Mouse (Mus musculus): ENCODE data around the gene Cracr2b. TPM values are rescaled to one million over a fixed set of nuclear protein-coding genes. Genes with fewer than 3 reads are reported as not detected.

Gene Cracr2b
- polyA plus RNA-seq, 1 experiment from 2014 or later, result 3.9 TPM

DNA sequence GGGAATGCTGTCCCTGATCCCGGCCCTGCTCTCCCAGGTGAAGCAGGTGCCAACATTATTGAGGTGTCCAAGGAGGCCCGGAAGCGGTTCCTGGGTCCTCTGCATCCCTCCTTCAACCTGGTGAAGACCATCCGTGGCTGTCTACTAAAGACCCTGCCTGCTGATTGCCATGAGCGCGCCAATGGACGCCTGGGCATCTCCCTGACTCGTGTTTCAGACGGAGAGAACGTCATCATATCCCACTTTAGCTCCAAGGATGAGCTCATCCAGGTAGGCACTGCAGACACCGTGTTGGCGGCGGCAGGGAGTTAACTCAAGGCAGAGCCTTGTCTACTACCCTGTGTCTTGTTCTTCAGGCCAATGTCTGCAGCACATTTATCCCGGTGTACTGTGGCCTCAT is 3.7 kb upstream of the Cracr2b start:
- Histone ChIP-seq H3K9ac (no peak overlapping the region), H3K4me2 (no peak overlapping the region), H3K27me3 (peaks cover 36% of the 10 kb centered on the region), H3K9me3 (replicated peaks) (no peaks in the 10 kb centered on the region), H3K27ac (replicated peaks) (no peak overlapping the region), H3K4me1 (replicated peaks) (peaks cover 54% of the 10 kb centered on the region), H3K4me3 (replicated peaks) (no peak overlapping the region), H3K36me3 (replicated peaks) (peaks cover 13% of the 10 kb centered on the region)
- WGBS (ENCODE audit: insufficient replicate concordance), result 82% methylated on average over 14 of the region's 14 CpGs
- no peak for ATAC-seq (ENCODE audit: insufficient read depth)

DNA sequence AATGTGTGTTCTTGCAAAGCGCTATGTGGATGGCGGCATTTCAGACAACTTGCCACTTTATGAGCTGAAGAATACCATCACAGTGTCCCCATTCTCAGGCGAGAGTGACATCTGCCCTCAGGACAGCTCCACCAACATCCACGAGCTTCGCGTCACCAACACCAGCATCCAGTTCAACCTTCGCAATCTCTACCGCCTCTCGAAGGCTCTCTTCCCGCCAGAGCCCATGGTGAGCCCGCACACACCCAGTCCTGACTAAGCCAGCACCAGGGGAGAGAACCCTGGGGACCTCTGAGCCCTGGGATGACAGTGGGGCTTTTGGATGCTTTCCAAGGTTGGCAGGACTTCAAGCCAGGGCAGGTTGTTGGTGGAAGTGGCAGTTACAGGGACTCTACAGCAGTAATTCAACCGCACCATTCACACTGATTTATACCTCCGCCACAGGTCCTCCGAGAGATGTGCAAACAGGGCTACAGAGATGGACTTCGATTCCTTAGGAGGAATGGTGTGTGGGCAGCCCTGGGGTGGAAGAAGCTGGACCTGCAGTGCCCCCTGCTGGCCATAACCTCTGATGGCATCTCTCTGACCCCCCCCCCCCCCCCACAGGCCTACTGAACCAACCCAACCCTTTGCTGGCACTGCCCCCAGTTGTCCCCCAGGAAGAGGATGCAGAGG is 2.8 kb upstream of the Cracr2b start:
- Histone ChIP-seq H3K4me3 (replicated peaks) (no peak overlapping the region), H3K36me3 (replicated peaks) (peaks cover 12% of the 10 kb centered on the region; the same call in 1 of the 2 replicates), H3K27me3 (peaks cover 45% of the 10 kb centered on the region), H3K4me1 (replicated peaks) (peaks cover 55% of the 10 kb centered on the region), H3K4me2 (no peak overlapping the region), H3K9ac (no peak overlapping the region), H3K9me3 (replicated peaks) (no peaks in the 10 kb centered on the region), H3K27ac (replicated peaks) (no peak overlapping the region)
- no peak for ATAC-seq (ENCODE audit: insufficient read depth)
- WGBS (ENCODE audit: insufficient replicate concordance), result 77% methylated on average over 15 of the region's 15 CpGs

- Histone ChIP-seq H3K4me3 (replicated peaks) (no peak overlapping the region), H3K27ac (replicated peaks) (no peak overlapping the region), H3K9ac (no peak overlapping the region), H3K4me2 (no peak overlapping the region), H3K4me1 (replicated peaks) (peaks cover 52% of the 10 kb centered on the region), H3K27me3 (peaks cover 50% of the 10 kb centered on the region), H3K9me3 (replicated peaks) (no peaks in the 10 kb centered on the region), H3K36me3 (replicated peaks) (peaks cover 12% of the 10 kb centered on the region; the same call in 1 of the 2 replicates)
- whole genome bisulfite sequencing (ENCODE audit: insufficient replicate concordance), result 88% methylated on average over 11 of the region's 11 CpGs
- no peak for ATAC-seq (ENCODE audit: insufficient read depth)
Observed at GRCm38 (mm10) chr7:141458661-141459060, 2.2 kb upstream of the Cracr2b start.

DNA sequence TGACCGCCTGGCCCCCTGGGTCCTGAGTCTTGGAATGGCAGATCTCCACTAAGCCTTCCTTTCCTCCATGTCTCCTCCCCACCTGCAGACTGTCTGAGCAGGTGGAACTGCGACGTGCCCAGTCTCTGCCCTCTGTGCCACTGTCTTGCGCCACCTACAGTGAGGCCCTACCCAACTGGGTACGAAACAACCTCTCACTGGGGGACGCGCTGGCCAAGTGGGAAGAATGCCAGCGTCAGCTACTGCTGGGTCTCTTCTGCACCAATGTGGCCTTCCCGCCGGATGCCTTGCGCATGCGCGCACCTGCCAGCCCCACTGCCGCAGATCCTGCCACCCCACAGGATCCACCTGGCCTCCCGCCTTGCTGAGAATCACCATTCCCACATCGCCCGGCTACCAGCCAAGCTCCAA is 1.6 kb upstream of the Cracr2b start:
- Histone ChIP-seq H3K4me1 (replicated peaks) (peaks cover 50% of the 10 kb centered on the region), H3K4me2 (no peak overlapping the region), H3K9ac (no peak overlapping the region), H3K36me3 (replicated peaks) (peaks cover 12% of the 10 kb centered on the region; the same call in 1 of the 2 replicates), H3K27ac (replicated peaks) (no peak overlapping the region), H3K27me3 (peaks cover 57% of the 10 kb centered on the region), H3K9me3 (replicated peaks) (no peaks in the 10 kb centered on the region), H3K4me3 (replicated peaks) (no peak overlapping the region)
- ATAC-seq (ENCODE audit: insufficient read depth), result no peak
- 84% methylated on average over 17 of the region's 17 CpGs for WGBS (ENCODE audit: insufficient replicate concordance)

DNA sequence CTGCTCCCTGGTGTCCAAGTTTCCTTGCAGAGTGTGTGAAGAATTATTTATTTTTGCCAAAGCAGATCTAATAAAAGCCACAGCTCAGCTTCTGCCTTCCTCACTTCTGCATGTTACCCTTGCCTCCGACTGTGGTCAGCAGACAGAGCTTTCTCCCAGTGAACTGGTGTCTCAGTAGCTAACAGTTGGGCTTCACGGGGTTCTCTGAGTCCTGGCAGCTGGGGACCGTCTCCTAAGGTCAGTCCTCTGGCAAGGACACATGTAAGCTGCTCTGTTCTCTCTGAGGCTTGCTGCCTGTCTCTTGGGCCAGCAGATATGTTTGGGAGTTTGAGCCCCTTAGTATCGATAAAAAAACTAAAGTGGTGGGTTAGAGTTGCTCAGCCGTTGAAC is 898 bp upstream of the Cracr2b start:
- ATAC-seq (ENCODE audit: insufficient read depth), result no peak
- peaks cover 50% of the 10 kb centered on the region for H3K4me1 ChIP-seq (replicated peaks)
- no peak overlapping the region for H3K27ac ChIP-seq (replicated peaks)
- no peaks in the 10 kb centered on the region for H3K9me3 ChIP-seq (replicated peaks)
- H3K36me3 ChIP-seq (replicated peaks), result peaks cover 12% of the 10 kb centered on the region; the same call in 1 of the 2 replicates
- H3K4me3 ChIP-seq (replicated peaks), result no peak overlapping the region
- peaks cover 63% of the 10 kb centered on the region for H3K27me3 ChIP-seq
- no peak overlapping the region for H3K4me2 ChIP-seq
- no peak overlapping the region for H3K9ac ChIP-seq
- 59% methylated on average over 5 of the region's 5 CpGs for WGBS (ENCODE audit: insufficient replicate concordance)

- Histone ChIP-seq H3K4me1 (replicated peaks) (peaks cover 49% of the 10 kb centered on the region), H3K27ac (replicated peaks) (no peak overlapping the region), H3K9ac (peak overlapping the region; percentile 40; the same call in 1 of the 2 replicates), H3K9me3 (replicated peaks) (no peaks in the 10 kb centered on the region), H3K4me3 (replicated peaks) (peak overlapping the region; percentile 50), H3K27me3 (peaks cover 81% of the 10 kb centered on the region), H3K36me3 (replicated peaks) (peaks cover 12% of the 10 kb centered on the region; the same call in 1 of the 2 replicates), H3K4me2 (peak overlapping the region; percentile 66)
- ATAC-seq (ENCODE audit: insufficient read depth), result no peak
- 3% methylated on average over 54 of the region's 59 CpGs for WGBS (ENCODE audit: insufficient replicate concordance)
Observed at GRCm38 (mm10) chr7:141461521-141462332, 833 bp downstream of the Cracr2b start.

DNA sequence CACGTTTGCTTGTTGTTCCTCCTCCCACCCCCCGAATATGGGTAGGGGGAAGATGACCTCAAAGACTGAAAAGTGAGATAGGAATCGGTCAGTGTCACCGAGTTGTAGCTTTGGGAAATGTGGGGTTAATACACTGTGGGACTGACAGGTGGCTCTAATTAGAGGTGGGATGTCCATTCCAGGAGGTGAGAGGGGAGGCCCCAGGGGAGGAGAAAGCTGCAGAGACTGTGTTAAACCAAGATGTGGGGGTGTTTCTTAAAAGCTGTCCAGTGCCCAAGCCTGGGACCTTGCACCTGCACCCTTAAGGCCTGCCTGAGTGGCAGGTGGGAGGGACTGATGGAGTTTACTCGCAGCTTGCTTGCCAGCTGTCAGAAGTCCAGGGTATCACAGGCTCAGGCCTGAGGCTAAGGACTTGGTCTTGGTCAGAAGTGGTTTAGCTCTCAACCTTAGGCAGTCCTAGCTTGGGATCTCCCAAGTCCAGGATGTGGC is 1.5 kb downstream of the Cracr2b start:
- peaks cover 84% of the 10 kb centered on the region for H3K27me3 ChIP-seq
- WGBS (ENCODE audit: insufficient replicate concordance), result 16% methylated on average over 5 of the region's 5 CpGs
- peaks cover 51% of the 10 kb centered on the region for H3K4me1 ChIP-seq (replicated peaks)
- peak overlapping the region; percentile 66 for H3K4me2 ChIP-seq
- H3K4me3 ChIP-seq (replicated peaks), result peak overlapping the region; percentile 50
- ATAC-seq (ENCODE audit: insufficient read depth), result no peak
- no peak overlapping the region; the same call in 1 of the 2 replicates for H3K9ac ChIP-seq
- peaks cover 12% of the 10 kb centered on the region; the same call in 1 of the 2 replicates for H3K36me3 ChIP-seq (replicated peaks)
- no peaks in the 10 kb centered on the region for H3K9me3 ChIP-seq (replicated peaks)
- 0 out of 2 replicates have a peak overlapping the region, but pooled peaks have one; percentile 6 for H3K27ac ChIP-seq (replicated peaks)

GRCm38 (mm10) chr7:141463824-141464602 is 3.1 kb downstream of the Cracr2b start:
- Histone ChIP-seq H3K9ac (no peak overlapping the region), H3K4me2 (peak overlapping the region; percentile 35), H3K27me3 (peaks cover 81% of the 10 kb centered on the region), H3K27ac (replicated peaks) (0 out of 2 replicates have a peak overlapping the region, but pooled peaks have one; percentile 6), H3K4me3 (replicated peaks) (no peak overlapping the region), H3K4me1 (replicated peaks) (peaks cover 61% of the 10 kb centered on the region), H3K9me3 (replicated peaks) (no peaks in the 10 kb centered on the region), H3K36me3 (replicated peaks) (peaks cover 8% of the 10 kb centered on the region; the same call in 1 of the 2 replicates)
- ATAC-seq (ENCODE audit: insufficient read depth), result no peak
- 23% methylated on average over 12 of the region's 12 CpGs for WGBS (ENCODE audit: insufficient replicate concordance)

GRCm38 (mm10) chr7:141464603-141465201 is 3.8 kb downstream of the Cracr2b start:
- H3K4me3 ChIP-seq (replicated peaks), result 0 out of 2 replicates have a peak overlapping the region, but pooled peaks have one; percentile 10
- H3K9ac ChIP-seq, result no peak overlapping the region
- peak overlapping the region; percentile 35 for H3K4me2 ChIP-seq
- peaks cover 8% of the 10 kb centered on the region for H3K36me3 ChIP-seq (replicated peaks)
- no peaks in the 10 kb centered on the region for H3K9me3 ChIP-seq (replicated peaks)
- no peak overlapping the region for H3K27ac ChIP-seq (replicated peaks)
- no peak for ATAC-seq (ENCODE audit: insufficient read depth)
- H3K4me1 ChIP-seq (replicated peaks), result peaks cover 68% of the 10 kb centered on the region
- peaks cover 74% of the 10 kb centered on the region for H3K27me3 ChIP-seq
- 8% methylated on average over 38 of the region's 38 CpGs for WGBS (ENCODE audit: insufficient replicate concordance)

- Histone ChIP-seq H3K4me3 (replicated peaks) (no peak overlapping the region), H3K27me3 (peaks cover 66% of the 10 kb centered on the region), H3K4me2 (no peak overlapping the region), H3K36me3 (replicated peaks) (peaks cover 14% of the 10 kb centered on the region), H3K4me1 (replicated peaks) (peaks cover 76% of the 10 kb centered on the region), H3K27ac (replicated peaks) (no peak overlapping the region), H3K9ac (no peak overlapping the region), H3K9me3 (replicated peaks) (no peaks in the 10 kb centered on the region)
- no peak for ATAC-seq (ENCODE audit: insufficient read depth)
- WGBS (ENCODE audit: insufficient replicate concordance), result 42% methylated on average over 10 of the region's 10 CpGs
Observed at GRCm38 (mm10) chr7:141465388-141466044, 4.6 kb downstream of the Cracr2b start.
